Mouse (Mus musculus) heart, adult 2 months (tissue): Measurements from ENCODE around the gene Lyl1.

Source experiments
- CTCF ChIP-seq: fragments of 200-600 bp; IDR thresholded peaks from 2 replicates; pipeline ENCODE4 v1.8.1; 2022; ENCODE audit warnings: antibody characterized with exemption, mild to moderate bottlenecking, moderate library complexity
- EP300 ChIP-seq: fragments of 200-500 bp; IDR thresholded peaks from 2 replicates; pipeline ENCODE4 v1.6.1; 2011; ENCODE audit warnings: low read depth, low read length, control low read depth; ENCODE audit not compliant: insufficient read depth
- POLR2A ChIP-seq: fragments of 200-500 bp; IDR thresholded peaks from 2 replicates; pipeline ENCODE4 v1.6.1; 2011; ENCODE audit warnings: mild to moderate bottlenecking, low read depth, low read length, control low read depth; ENCODE audit not compliant: insufficient read depth

- TF ChIP-seq POLR2A (no peak), CTCF (no peak), EP300 (0 out of 2 replicates have a peak, but pooled peaks have one; percentile 26)
Observed at GRCm38 (mm10) chr8:84743054-84743415, 41.8 kb downstream of the Lyl1 start.
